Mouse (Mus musculus) E14TG2a.4 (cell line): ENCODE data around the gene Rhbg.

ENCODE experiments used
- CTCF ChIP-seq: conservative IDR thresholded peaks from 2 replicates; pipeline ENCODE4 v1.5.1; 2014; ENCODE audit warnings: low read length
- NANOG ChIP-seq: IDR thresholded peaks from 2 replicates; pipeline ENCODE4 v1.6.1; 2014; ENCODE audit warnings: borderline replicate concordance, low read length, mixed read lengths

- TF ChIP-seq CTCF = no peak
- no peak for TF ChIP-seq NANOG
These were observed 25.5 kb upstream of the Rhbg start for GRCm38 (mm10) chr3:88280035-88280434.
